Mouse (Mus musculus) olfactory bulb, adult 2 months (tissue): Measurements from ENCODE around the gene Adgrv1.

Experiments
- CTCF ChIP-seq: fragments of 200-500 bp; IDR thresholded peaks from 2 replicates; pipeline ENCODE4 v1.5.1; 2012; ENCODE audit warnings: low read depth, mild to moderate bottlenecking, low read length, moderate library complexity; ENCODE audit not compliant: insufficient read depth
- POLR2A ChIP-seq: fragments of 200-500 bp; IDR thresholded peaks from 2 replicates; pipeline ENCODE4 v1.6.1; 2012; ENCODE audit warnings: mild to moderate bottlenecking, low read depth, low read length, moderate library complexity; ENCODE audit not compliant: insufficient read depth

DNA sequence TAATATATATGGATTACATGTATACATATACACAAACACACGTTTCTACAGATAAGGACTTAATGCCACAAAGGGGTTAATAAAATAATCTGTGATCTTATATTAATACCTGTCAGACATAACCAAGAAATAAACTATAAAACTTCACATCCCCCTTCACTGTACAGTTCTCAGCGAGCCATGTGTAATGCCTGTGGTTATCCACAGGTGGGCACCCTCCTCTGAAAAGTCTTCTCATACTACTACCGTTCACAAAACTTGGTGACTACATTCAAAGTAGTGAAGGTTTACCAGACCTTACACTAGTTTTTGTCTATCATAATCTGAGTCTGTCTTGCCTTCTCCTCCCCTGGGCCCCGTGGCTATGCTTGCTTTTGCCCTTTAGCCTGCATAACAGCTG lies 106.3 kb downstream of the Adgrv1 start:
- TF ChIP-seq CTCF: no peak
- TF ChIP-seq POLR2A: no peak
